Mouse (Mus musculus): ENCODE results near the gene Fam214a.

DNA sequence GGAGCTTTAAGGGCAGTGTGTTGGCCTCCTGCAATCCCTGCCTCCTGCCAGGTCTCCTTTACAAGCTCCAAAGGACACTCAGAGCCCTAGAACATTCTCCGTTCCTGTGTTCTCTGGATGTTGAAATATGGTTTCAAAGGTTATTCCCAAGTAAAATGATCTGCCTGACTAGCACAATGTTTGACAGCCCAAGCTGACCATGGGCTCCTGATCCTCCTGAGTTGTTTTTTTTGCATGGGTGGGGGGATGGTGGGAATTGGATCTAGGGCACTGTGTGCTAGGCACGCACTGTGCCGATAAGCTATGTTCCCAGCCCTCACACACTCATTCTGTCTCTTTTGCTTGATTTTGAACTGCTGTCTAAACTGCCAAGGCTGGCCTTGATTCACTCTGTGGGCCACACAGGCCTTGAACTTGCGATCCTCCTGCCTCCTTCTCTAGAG lies 22.7 kb upstream of the Fam214a start:
- TF ChIP-seq CTCF (IDR thresholded peaks at IDR 0.05; ENCODE audit: low read depth) (no peak), EP300 (IDR thresholded peaks at IDR 0.05; ENCODE audit: low read depth) (peak; percentile 32)
